Comparison of ENCODE assay signal across 8 mouse cellular contexts in genomic region chr4:59850181-59850580, GRCm38 (mm10). TPM values are rescaled to one million over a fixed set of nuclear protein-coding genes. Genes with fewer than 3 reads are reported as not detected.
DNase-seq lines count a peak whose midpoint lies in the region; ATAC-seq lines count a peak whose summit lies in the region.

No protein-coding gene starts in this region.

- ATAC-seq in forebrain, embryonic 13.5 days, result peak; percentile 42; the same call in 1 of the 2 replicates

- no peaks in the 10 kb centered on the region for H3K27me3 ChIP-seq in forebrain, embryonic 13.5 days
- no peaks in the 10 kb centered on the region for H3K27me3 ChIP-seq in megakaryocyte, embryonic 14.5 days (replicated peaks)

- 0 out of 2 replicates have a peak, but pooled peaks cover 3% of the 10 kb centered on the region for H3K4me1 ChIP-seq in forebrain, embryonic 13.5 days
- peaks cover 99% of the 10 kb centered on the region for H3K4me1 ChIP-seq in megakaryocyte, embryonic 14.5 days

- H3K27ac ChIP-seq in forebrain, embryonic 13.5 days, result no peak overlapping the region

- no peak overlapping the region for H3K4me2 ChIP-seq in forebrain, embryonic 13.5 days

- peak; percentile 32 for DNase-seq in MEL-GATA-1-ER (ENCODE audit: extremely low read depth, low read depth)
- DNase-seq in c-Kit-negative CD71-positive TER-119-positive erythroid progenitor cells, embryonic 14.5 days (ENCODE audit: low read depth, low spot score), result peak; percentile 24
- DNase-seq in heart, postnatal 4 days, result peak; percentile 82
- DNase-seq in layer of hippocampus, postnatal 25 days (ENCODE audit: extremely low spot score in 1 of 2, low spot score in 1 of 2), result peak; percentile 77 to 86
- DNase-seq in right cerebral cortex, adult 2 months (ENCODE audit: low spot score in 2 of 2), result peak; percentile 63 to 78
- peak; percentile 77 for DNase-seq in urinary bladder, postnatal 14 days (ENCODE audit: low spot score)

- no peak overlapping the region for H3K9ac ChIP-seq in forebrain, embryonic 13.5 days

- WGBS in forebrain, embryonic 13.5 days, result 76% methylated on average over 2 of the region's 2 CpGs

- H3K36me3 ChIP-seq in forebrain, embryonic 13.5 days (ENCODE audit: poor library complexity, severe bottlenecking), result peaks cover 4% of the 10 kb centered on the region; the same call in 1 of the 2 replicates
- H3K36me3 ChIP-seq in megakaryocyte, embryonic 14.5 days (replicated peaks; ENCODE audit: low read length), result peaks cover 63% of the 10 kb centered on the region

- no peaks in the 10 kb centered on the region for H3K9me3 ChIP-seq in forebrain, embryonic 13.5 days (replicated peaks)
- peaks cover 6% of the 10 kb centered on the region for H3K9me3 ChIP-seq in megakaryocyte, embryonic 14.5 days

- H3K4me3 ChIP-seq in forebrain, embryonic 13.5 days, result no peak overlapping the region
- H3K4me3 ChIP-seq in megakaryocyte, embryonic 14.5 days (replicated peaks), result peak overlapping the region; percentile 67

RNA-seq across cellular contexts. Expression of gene Snx30, which starts 44.5 kb away (rescaled TPM):
- 8.8 and 9.4 TPM in 2 replicates for polyA plus RNA-seq in forebrain, embryonic 13.5 days (2015; fragmentation: Nextera tagmentation; extraction: Ambion mirVana)
- 10 to 100 TPM; 10.3 to 12.9 TPM for total RNA-seq in heart, postnatal 4 days (2021)
- 10 to 100 TPM; 38.9 to 47.6 TPM for total RNA-seq in layer of hippocampus, postnatal 25 days (2021)
- 12.1 and 19.2 TPM in 2 replicates for polyA plus RNA-seq in megakaryocyte, embryonic 14.5 days (2012; ENCODE audit: insufficient read depth, low replicate concordance)

RNA-seq across cellular contexts. Expression of gene Inip, which starts 48.8 kb away (rescaled TPM):
- 96.1 and 96.8 TPM in 2 replicates for polyA plus RNA-seq in forebrain, embryonic 13.5 days (2015; fragmentation: Nextera tagmentation; extraction: Ambion mirVana)
- 10 to 100 TPM; 19.7 to 22.7 TPM for total RNA-seq in heart, postnatal 4 days (2021)
- 10 to 100 TPM; 25.2 to 25.6 TPM for total RNA-seq in layer of hippocampus, postnatal 25 days (2021)
- polyA plus RNA-seq in megakaryocyte, embryonic 14.5 days (2012; ENCODE audit: insufficient read depth, low replicate concordance), result 6.1 and 9.7 TPM in 2 replicates

Comparison
In these comparisons a context has a peak if more than half of its experiments do, and no peak if none do; other contexts are left out.
1. DNase-seq: peak in every context shown above with its lines; median percentile 82 in heart, postnatal 4 days; 82 in layer of hippocampus, postnatal 25 days; 77 in urinary bladder, postnatal 14 days; 70 in right cerebral cortex, adult 2 months; 32 in MEL-GATA-1-ER; 24 in c-Kit-negative CD71-positive TER-119-positive erythroid progenitor cells, embryonic 14.5 days.